Mouse (Mus musculus): Measurements from ENCODE around the gene Fzr1.

The Fzr1 gene

GRCm38 (mm10) chr10:81382039-81382438 lies 3.7 kb upstream of the Fzr1 start:
- no peak for DNase-seq (ENCODE audit: low read depth, low spot score)

- no peak for DNase-seq (ENCODE audit: low read depth, low spot score)
These were observed 1.6 kb upstream of the Fzr1 start for GRCm38 (mm10) chr10:81379809-81380378.

GRCm38 (mm10) chr10:81379183-81379553 lies 852 bp upstream of the Fzr1 start:
- DNase-seq (ENCODE audit: low read depth, low spot score): no peak

- DNase-seq (ENCODE audit: low read depth, low spot score): peak; percentile 100
These were observed 352 bp upstream of the Fzr1 start for GRCm38 (mm10) chr10:81378553-81379182.

- DNase-seq (ENCODE audit: low read depth, low spot score): no peak
These were observed 1.0 kb downstream of the Fzr1 start for GRCm38 (mm10) chr10:81377362-81377664.

GRCm38 (mm10) chr10:81376561-81377361 lies 1.6 kb downstream of the Fzr1 start:
- peak; percentile 60 for DNase-seq (ENCODE audit: low read depth, low spot score)

- no peak for DNase-seq (ENCODE audit: low read depth, low spot score)
These were observed 3.0 kb downstream of the Fzr1 start for GRCm38 (mm10) chr10:81375322-81375721.

- DNase-seq (ENCODE audit: low read depth, low spot score): no peak
These were observed 11.2 kb downstream of the Fzr1 start for GRCm38 (mm10) chr10:81367207-81367495.

GRCm38 (mm10) chr10:81366477-81367206 lies 11.7 kb downstream of the Fzr1 start:
- no peak for DNase-seq (ENCODE audit: low read depth, low spot score)

- peak; percentile 31 for DNase-seq (ENCODE audit: low read depth, low spot score)
These were observed 12.4 kb downstream of the Fzr1 start, which contains the start of gene 4930404N11Rik for GRCm38 (mm10) chr10:81365672-81366476. TSS of gene 4930404N11Rik (minus strand) at chr10:81365816.

- DNase-seq (ENCODE audit: low read depth, low spot score): no peak
These were observed 13.2 kb downstream of the Fzr1 start for GRCm38 (mm10) chr10:81365073-81365472.

- DNase-seq (ENCODE audit: low read depth, low spot score): no peak
These were observed 13.7 kb downstream of the Fzr1 start for GRCm38 (mm10) chr10:81364666-81365065.

- no peak for DNase-seq (ENCODE audit: low read depth, low spot score)
These were observed 14.6 kb downstream of the Fzr1 start for GRCm38 (mm10) chr10:81363436-81364346.

GRCm38 (mm10) chr10:81362336-81362949 lies 15.9 kb downstream of the Fzr1 start:
- DNase-seq (ENCODE audit: low read depth, low spot score): no peak

- DNase-seq (ENCODE audit: low read depth, low spot score): no peak
These were observed 17.6 kb downstream of the Fzr1 start for GRCm38 (mm10) chr10:81360721-81361120.

- no peak for DNase-seq (ENCODE audit: low read depth, low spot score)
These were observed 19.5 kb downstream of the Fzr1 start for GRCm38 (mm10) chr10:81358841-81359240.

GRCm38 (mm10) chr10:81358209-81358608 lies 20.1 kb downstream of the Fzr1 start:
- no peak for DNase-seq (ENCODE audit: low read depth, low spot score)

- peak; percentile 95 for DNase-seq (ENCODE audit: low read depth, low spot score)
These were observed 21.1 kb downstream of the Fzr1 start, which contains the start of gene Mfsd12 for GRCm38 (mm10) chr10:81356991-81357844. TSS of gene Mfsd12 (plus strand) at chr10:81357491.

- DNase-seq (ENCODE audit: low read depth, low spot score): peak; percentile 87
These were observed 21.8 kb downstream of the Fzr1 start for GRCm38 (mm10) chr10:81356352-81356990.
